Mouse (Mus musculus): ENCODE results near the gene Tax1bp3.

GRCm38 (mm10) chr11:73201597-73201996 is 24.7 kb downstream of the Tax1bp3 start:
- TF ChIP-seq POLR2A (IDR thresholded peaks at IDR 0.05; ENCODE audit: low read depth, low read length): no peak
- TF ChIP-seq CTCF (IDR thresholded peaks at IDR 0.05; ENCODE audit: extremely low read depth, insufficient read length, insufficient replicate concordance, low read depth, low read length): no peak
